Mouse (Mus musculus) stomach, postnatal 0 days (tissue): ENCODE results near the gene Katnbl1. TPM values are rescaled to one million over a fixed set of nuclear protein-coding genes. Genes with fewer than 3 reads are reported as not detected.

Experiments used
- ATAC-seq: fragments of 200-750 bp; cut with Nextera tagmentation; 2 replicates; pipeline ENCODE4 v1.8.0; 2017; ENCODE audit not compliant: low FRiP score, low TSS enrichment
- DNase-seq: peaks from one replicate; pipeline ENCODE4 v3.0.0-alpha.2; 2016; ENCODE audit warnings: low spot score
- H3K27ac ChIP-seq: fragments of 300-500 bp; sonication (generic); replicated peaks from 2 replicates; pipeline ENCODE4 v1.5.1; 2014; ENCODE audit warnings: mild to moderate bottlenecking, control low read depth
- H3K27me3 ChIP-seq: fragments of 300-500 bp; sonication (generic); 2 replicates; pipeline ENCODE4 v1.6.1; 2014; ENCODE audit warnings: low read length; ENCODE audit not compliant: control insufficient read depth, insufficient read depth
- H3K36me3 ChIP-seq: fragments of 300-500 bp; sonication (generic); 2 replicates; pipeline ENCODE4 v1.6.1; 2014; ENCODE audit warnings: low read length, mixed read lengths; ENCODE audit not compliant: control insufficient read depth, insufficient read depth
- H3K4me1 ChIP-seq: fragments of 300-500 bp; sonication (generic); replicated peaks from 2 replicates; pipeline ENCODE4 v1.6.1; 2014; ENCODE audit warnings: antibody characterized with exemption; ENCODE audit not compliant: control insufficient read depth, insufficient read depth
- H3K4me2 ChIP-seq: fragments of 300-500 bp; sonication (generic); replicated peaks from 2 replicates; pipeline ENCODE4 v1.6.1; 2014; ENCODE audit warnings: low read depth, mild to moderate bottlenecking, control low read depth, moderate library complexity
- H3K4me3 ChIP-seq: fragments of 300-500 bp; sonication (generic); 2 replicates; pipeline ENCODE4 v1.5.1; 2014; ENCODE audit warnings: low read depth, low read length, control low read depth
- H3K9ac ChIP-seq: fragments of 300-500 bp; sonication (generic); 2 replicates; pipeline ENCODE4 v1.6.1; 2014; ENCODE audit warnings: mild to moderate bottlenecking, low read length, control low read depth, mixed read lengths
- H3K9me3 ChIP-seq: fragments of 300-500 bp; sonication (generic); 2 replicates; pipeline ENCODE4 v1.6.1; 2016; ENCODE audit warnings: low read length; ENCODE audit not compliant: control insufficient read depth
- CTCF ChIP-seq: IDR thresholded peaks from 2 replicates; pipeline ENCODE4 v1.5.1; 2016; ENCODE audit warnings: antibody characterized with exemption, low read depth, mild to moderate bottlenecking, moderate library complexity
- EP300 ChIP-seq: optimal IDR thresholded peaks from 2 replicates; pipeline ENCODE3; 2016; ENCODE audit warnings: antibody characterized with exemption
- WGBS: fragments of 180-500 bp; shearing (Covaris S2); extraction: QIAGEN DNeasy Blood & Tissue Kit; methylation state at CpG from one replicate; pipeline ENCODE4 v1.1.7; 2014; 5-methylcytosine and 5-hydroxymethylcytosine counted together
- polyA plus RNA-seq: library from polyadenylated mRNA; unstranded; fragments of >200 nt; fragmentation: Nextera tagmentation; extraction: Ambion mirVana; gene quantifications from 2 replicates; pipeline ENCODE4 v1.2.1, GENCODE M21; 2015

Katnbl1 gene
- polyA plus RNA-seq, 1 experiment from 2014 or later = 25.8 TPM

DNA sequence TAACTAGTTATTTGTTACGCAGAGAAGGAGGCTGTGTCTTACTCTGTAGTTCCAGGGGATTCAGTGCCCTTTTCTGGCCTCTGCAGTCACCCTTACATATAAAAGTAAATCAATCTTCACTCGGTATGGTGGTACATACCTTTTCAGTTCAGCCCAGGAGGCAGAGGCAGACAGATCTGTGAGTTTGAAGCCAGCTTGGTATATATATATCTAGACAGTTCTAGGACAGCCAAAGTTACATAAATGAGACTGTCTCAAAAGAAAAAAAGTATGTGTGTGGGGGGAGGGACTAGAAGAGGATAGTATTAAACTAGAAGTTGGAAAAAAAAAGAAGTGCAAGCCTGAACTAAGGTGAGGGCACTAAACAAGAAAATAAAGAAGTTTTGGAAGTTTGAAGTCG lies 30.8 kb upstream of the Katnbl1 start:
- no peak overlapping the region for H3K4me3 ChIP-seq
- H3K4me2 ChIP-seq = no peak overlapping the region
- no peaks in the 10 kb centered on the region for H3K27me3 ChIP-seq
- ATAC-seq (no peak), DNase-seq (no peak)
- TF ChIP-seq CTCF = no peak
- TF ChIP-seq EP300 = no peak
- no peak overlapping the region for H3K27ac ChIP-seq
- 85% methylated on average over 3 of the region's 3 CpGs for WGBS
- H3K9me3 ChIP-seq = no peaks in the 10 kb centered on the region
- H3K36me3 ChIP-seq = peaks cover 12% of the 10 kb centered on the region
- H3K9ac ChIP-seq = no peak overlapping the region
- H3K4me1 ChIP-seq = no peaks in the 10 kb centered on the region

DNA sequence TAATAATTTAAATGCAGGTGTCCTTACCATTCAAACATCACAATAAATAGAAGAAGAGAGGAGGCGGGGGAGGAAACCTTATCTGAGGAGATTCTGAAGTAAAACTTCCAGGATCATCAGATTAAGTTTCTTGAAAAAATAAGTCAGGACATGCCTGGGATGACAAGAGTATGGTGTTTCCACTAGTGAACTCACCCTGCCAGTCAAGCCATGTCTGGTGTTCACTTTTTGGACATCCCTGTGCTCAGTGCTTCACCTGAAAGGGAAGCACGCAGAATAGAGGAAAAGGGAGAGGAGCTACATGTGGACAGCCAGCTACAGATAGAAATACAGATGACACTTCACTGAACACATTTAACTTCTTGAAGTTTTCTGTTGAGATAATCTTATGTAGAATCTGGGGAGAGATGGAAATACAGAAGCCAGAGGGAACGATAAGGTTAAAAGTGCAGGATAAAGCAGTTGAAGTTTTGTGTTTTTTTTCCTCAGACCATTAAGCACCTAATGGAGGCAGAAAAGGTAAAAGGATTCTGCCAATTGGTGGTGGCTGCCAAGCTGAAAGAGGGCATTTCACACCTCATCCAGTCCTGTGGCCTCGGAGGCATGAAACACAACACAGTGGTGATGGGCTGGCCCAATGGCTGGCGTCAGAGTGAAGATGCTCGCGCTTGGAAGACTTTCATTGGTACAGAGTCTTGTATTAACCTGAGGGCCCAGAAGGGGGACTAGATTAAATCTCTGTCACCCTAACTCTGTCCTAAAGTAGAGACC lies 25.1 kb upstream of the Katnbl1 start:
- Histone ChIP-seq H3K4me3 (no peak overlapping the region), H3K9ac (no peak overlapping the region), H3K27me3 (no peaks in the 10 kb centered on the region), H3K9me3 (no peaks in the 10 kb centered on the region), H3K27ac (no peak overlapping the region), H3K36me3 (peaks cover 14% of the 10 kb centered on the region), H3K4me2 (no peak overlapping the region), H3K4me1 (no peaks in the 10 kb centered on the region)
- WGBS = 90% methylated on average over 7 of the region's 7 CpGs
- DNase-seq (no peak), ATAC-seq (no peak)
- TF ChIP-seq CTCF (no peak), EP300 (no peak)

DNA sequence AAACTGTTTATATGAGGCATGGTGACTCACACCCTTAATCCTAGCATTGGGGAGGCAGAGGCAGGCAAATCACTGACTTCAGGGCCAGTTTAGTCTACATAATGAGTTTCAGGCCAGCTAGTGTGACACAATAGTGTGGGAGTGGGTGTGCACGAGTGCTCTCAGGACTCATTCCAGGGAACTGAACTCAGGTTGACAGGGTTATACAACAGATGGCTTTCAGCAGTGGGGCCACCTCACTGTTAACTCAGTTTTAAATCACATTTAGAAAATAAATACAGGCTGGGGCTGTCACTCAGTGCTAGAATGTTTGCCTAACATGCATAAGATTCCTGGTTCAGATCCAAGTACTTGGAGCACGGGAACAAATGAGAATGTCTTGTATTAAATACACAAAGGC lies 19.4 kb upstream of the Katnbl1 start:
- 22% methylated on average over 2 of the region's 2 CpGs for WGBS
- peak; percentile 53; the same call in 1 of the 2 replicates for ATAC-seq
- H3K36me3 ChIP-seq = peaks cover 17% of the 10 kb centered on the region

DNA sequence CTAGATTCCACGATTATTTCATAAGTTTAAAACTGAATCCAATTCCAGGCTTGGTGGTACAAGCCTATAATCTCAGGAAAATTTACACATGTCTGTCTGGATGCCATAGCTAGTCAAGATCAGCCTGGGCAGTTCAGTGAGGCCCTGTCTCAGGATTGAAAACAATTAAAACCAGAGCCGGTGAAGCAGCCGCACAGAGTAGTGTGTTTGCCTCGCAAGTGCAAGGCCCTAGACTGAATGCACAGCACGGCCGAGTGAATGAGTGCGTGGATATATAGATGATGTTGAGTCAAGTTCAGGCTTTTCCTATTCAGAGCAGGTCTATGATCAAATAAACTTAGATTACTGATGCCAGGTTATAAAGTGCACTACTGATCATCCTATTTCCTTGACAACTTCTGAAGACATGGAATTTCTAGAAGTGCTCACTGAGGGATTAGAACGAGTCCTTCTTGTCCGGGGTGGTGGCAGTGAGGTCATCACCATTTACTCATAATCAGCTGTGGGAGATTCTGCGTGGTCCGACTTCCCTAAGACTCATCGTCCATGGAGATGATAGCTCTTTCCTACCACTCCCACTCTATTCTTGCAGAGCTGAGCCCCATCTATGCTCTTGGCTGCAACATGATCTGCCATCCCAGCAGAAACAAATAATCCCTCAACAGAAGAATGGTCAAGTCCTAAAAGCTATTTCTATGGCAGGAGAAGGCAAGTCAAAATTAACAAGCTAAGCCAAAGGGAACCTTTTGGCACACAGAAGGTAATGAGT lies 18.8 kb upstream of the Katnbl1 start:
- DNase-seq (no peak), ATAC-seq (no peak)
- Histone ChIP-seq H3K9me3 (no peaks in the 10 kb centered on the region), H3K4me1 (no peaks in the 10 kb centered on the region), H3K27ac (no peak overlapping the region), H3K4me2 (no peak overlapping the region), H3K27me3 (no peaks in the 10 kb centered on the region), H3K36me3 (peaks cover 17% of the 10 kb centered on the region), H3K4me3 (no peak overlapping the region), H3K9ac (no peak overlapping the region)
- no peak for TF ChIP-seq EP300
- no peak for TF ChIP-seq CTCF
- WGBS = 73% methylated on average over 12 of the region's 12 CpGs

More for the DNA sequence above, 19.4 kb upstream of the Katnbl1 start:
- Histone ChIP-seq H3K27ac (no peak overlapping the region), H3K9me3 (no peaks in the 10 kb centered on the region), H3K4me2 (no peak overlapping the region), H3K9ac (no peak overlapping the region), H3K4me3 (no peak overlapping the region), H3K27me3 (no peaks in the 10 kb centered on the region), H3K4me1 (no peaks in the 10 kb centered on the region)
- DNase-seq = no peak
- no peak for TF ChIP-seq CTCF
- TF ChIP-seq EP300 = no peak

DNA sequence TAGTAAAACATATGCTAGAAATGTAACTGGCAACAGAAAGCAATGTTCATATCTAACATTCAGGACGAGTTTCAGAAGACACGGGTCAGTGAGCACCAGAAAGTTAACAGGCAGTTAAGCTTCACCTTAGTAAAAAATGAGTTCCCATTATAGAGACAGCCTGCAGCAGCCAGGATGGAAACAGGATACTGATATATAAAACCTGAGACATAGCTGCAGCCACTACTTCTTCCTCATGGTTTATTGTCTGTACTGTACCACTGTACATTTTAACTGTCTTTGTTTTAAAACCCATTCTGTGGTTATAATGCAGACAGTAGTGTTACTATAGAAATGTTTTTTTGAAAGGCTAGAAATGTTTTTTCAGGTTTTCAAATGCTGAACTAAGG lies 18.2 kb upstream of the Katnbl1 start:
- peaks cover 17% of the 10 kb centered on the region for H3K36me3 ChIP-seq
- DNase-seq (no peak), ATAC-seq (no peak)
- H3K9me3 ChIP-seq = no peaks in the 10 kb centered on the region
- no peak overlapping the region for H3K4me2 ChIP-seq
- H3K9ac ChIP-seq = no peak overlapping the region
- H3K27ac ChIP-seq = no peak overlapping the region
- TF ChIP-seq CTCF (no peak), EP300 (no peak)
- H3K4me3 ChIP-seq = no peak overlapping the region
- WGBS = 85% methylated on average over 2 of the region's 2 CpGs
- no peaks in the 10 kb centered on the region for H3K4me1 ChIP-seq
- no peaks in the 10 kb centered on the region for H3K27me3 ChIP-seq

DNA sequence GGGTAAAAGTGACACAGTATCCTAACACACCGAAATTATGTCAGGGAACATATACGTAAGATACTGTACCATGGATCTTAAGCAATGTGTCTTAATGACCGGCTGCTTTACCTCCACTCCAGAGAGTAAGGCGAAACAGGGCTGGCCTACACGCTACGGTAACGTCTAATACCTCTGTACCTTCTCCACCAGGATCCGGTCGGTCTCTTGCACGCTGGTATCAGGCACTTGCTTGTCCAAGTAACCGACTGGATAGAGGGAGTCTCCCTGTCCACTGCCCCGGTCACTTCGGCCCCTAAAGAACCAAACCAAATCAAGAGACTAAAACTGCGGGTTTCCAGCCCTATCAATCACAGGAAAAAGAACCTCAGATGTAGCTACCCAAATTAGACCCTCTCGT lies 11.8 kb upstream of the Katnbl1 start:
- ATAC-seq (peak; percentile 19), DNase-seq (peak; percentile 21)
- Histone ChIP-seq H3K9ac (peak overlapping the region; percentile 83), H3K4me2 (peak overlapping the region; percentile 65), H3K4me1 (no peaks in the 10 kb centered on the region), H3K27me3 (no peaks in the 10 kb centered on the region), H3K4me3 (peak overlapping the region; percentile 72), H3K9me3 (no peaks in the 10 kb centered on the region), H3K27ac (0 out of 2 replicates have a peak overlapping the region, but pooled peaks have one; percentile 9), H3K36me3 (peaks cover 4% of the 10 kb centered on the region; the same call in 1 of the 2 replicates)
- WGBS = 14% methylated on average over 15 of the region's 15 CpGs
- no peak for TF ChIP-seq CTCF
- no peak for TF ChIP-seq EP300
